Mouse (Mus musculus): Measurements from ENCODE around the gene Bmi1. TPM values are rescaled to one million over a fixed set of nuclear protein-coding genes. Genes with fewer than 3 reads are reported as not detected.

The Bmi1 gene
- total RNA-seq, 2 experiments from 2014 or later, result 5.3 to 10.8 TPM

GRCm38 (mm10) chr2:18714337-18714736, 37.5 kb downstream of the Bmi1 start:
- ATAC-seq (replicated peaks; ENCODE audit: low FRiP score, poor library complexity, severe bottlenecking), result no peak

- no peak for ATAC-seq (replicated peaks; ENCODE audit: low FRiP score, poor library complexity, severe bottlenecking)
Observed at GRCm38 (mm10) chr2:18718521-18718920, 41.7 kb downstream of the Bmi1 start.

GRCm38 (mm10) chr2:18722208-18722830, 45.5 kb downstream of the Bmi1 start:
- no peak for ATAC-seq (replicated peaks; ENCODE audit: low FRiP score, poor library complexity, severe bottlenecking)

- no peak for ATAC-seq (replicated peaks; ENCODE audit: low FRiP score, poor library complexity, severe bottlenecking)
Observed at GRCm38 (mm10) chr2:18724462-18724861, 47.6 kb downstream of the Bmi1 start.

GRCm38 (mm10) chr2:18725880-18726279, 49.1 kb downstream of the Bmi1 start:
- ATAC-seq (replicated peaks; ENCODE audit: low FRiP score, poor library complexity, severe bottlenecking), result no peak

- ATAC-seq (replicated peaks; ENCODE audit: low FRiP score, poor library complexity, severe bottlenecking), result no peak
Observed at GRCm38 (mm10) chr2:18731718-18732117, 54.9 kb downstream of the Bmi1 start.

GRCm38 (mm10) chr2:18734394-18735127, 57.7 kb downstream of the Bmi1 start:
- ATAC-seq (replicated peaks; ENCODE audit: low FRiP score, poor library complexity, severe bottlenecking), result no peak

Other genes with a start within 250 kb of the Bmi1 start
- 32.6 and 37.3 TPM in 2 replicates for gene Commd3, start 4.6 kb upstream of the Bmi1 start, total RNA-seq (2015; ENCODE audit: low replicate concordance)
- gene Commd3, start 4.6 kb upstream of the Bmi1 start, total RNA-seq (2017; ENCODE audit: low replicate concordance), result 34.3 and 51.4 TPM in 2 replicates
- not detected in 2 replicates for gene Spag6, start 17.0 kb downstream of the Bmi1 start, total RNA-seq (2015; ENCODE audit: low replicate concordance)
- gene Spag6, start 17.0 kb downstream of the Bmi1 start, total RNA-seq (2017; ENCODE audit: low replicate concordance), result 0.60 TPM in 1 of 2 replicates, not detected in the other